Mouse (Mus musculus): Measurements from ENCODE around the gene Gli3.

- TF ChIP-seq CTCF (IDR thresholded peaks at IDR 0.05; ENCODE audit: extremely low read depth, insufficient read depth, insufficient read length, insufficient replicate concordance) (no peak), POLR2A (IDR thresholded peaks at IDR 0.05; ENCODE audit: low read depth, low read length) (no peak)
Measured at GRCm38 (mm10) chr13:15698284-15698683, 235.2 kb downstream of the Gli3 start.

Data from spleen, adult 2 months (tissue).